Mouse (Mus musculus): ENCODE measurements around the gene Dennd1a. TPM values are rescaled to one million over a fixed set of nuclear protein-coding genes. Genes with fewer than 3 reads are reported as not detected.

The Dennd1a gene
- polyA plus RNA-seq, 1 experiment: 14.3 TPM

- Histone ChIP-seq H3K4me1 (ENCODE audit: control insufficient read depth, insufficient read depth, insufficient read length, low read length) (no peaks in the 10 kb centered on the region), H3K27ac (replicated peaks; ENCODE audit: low read depth, low read length) (0 out of 2 replicates have a peak overlapping the region, but pooled peaks have one; percentile 11), H3K4me3 (ENCODE audit: insufficient read depth, low read depth, low read length) (peak overlapping the region; percentile 88)
Observed at GRCm38 (mm10) chr2:38285781-38286432, 1.3 kb downstream of the Dennd1a start.

- Histone ChIP-seq H3K27ac (replicated peaks; ENCODE audit: low read depth, low read length) (no peak overlapping the region), H3K4me1 (ENCODE audit: control insufficient read depth, insufficient read depth, insufficient read length, low read length) (peaks cover 2% of the 10 kb centered on the region; the same call in 1 of the 2 replicates), H3K4me3 (ENCODE audit: insufficient read depth, low read depth, low read length) (no peak overlapping the region)
Observed at GRCm38 (mm10) chr2:38283961-38284360, 3.2 kb downstream of the Dennd1a start.

DNA sequence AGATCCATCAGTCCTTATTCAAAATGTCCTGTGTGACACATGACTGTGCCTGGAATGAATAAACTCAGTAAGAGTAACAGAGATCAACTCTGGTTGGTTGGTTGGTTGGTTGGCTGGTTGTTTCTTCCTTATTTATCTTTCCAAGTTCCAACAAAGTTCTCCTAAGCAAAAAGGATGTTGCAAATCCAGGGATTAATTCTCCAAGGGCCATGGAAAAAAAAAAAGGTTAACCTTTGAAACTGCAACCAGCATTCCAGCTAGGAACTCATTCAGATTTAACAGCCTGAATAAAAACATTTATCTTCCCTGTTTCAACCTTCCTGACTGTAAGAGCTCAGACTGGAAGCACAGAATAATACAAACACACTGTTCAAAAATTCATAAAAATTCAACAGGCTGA, 6.8 kb downstream of the Dennd1a start:
- no peak overlapping the region for H3K27ac ChIP-seq (replicated peaks; ENCODE audit: low read depth, low read length)
- no peak overlapping the region for H3K4me3 ChIP-seq (ENCODE audit: insufficient read depth, low read depth, low read length)
- peaks cover 2% of the 10 kb centered on the region; the same call in 1 of the 2 replicates for H3K4me1 ChIP-seq (ENCODE audit: control insufficient read depth, insufficient read depth, insufficient read length, low read length)

DNA sequence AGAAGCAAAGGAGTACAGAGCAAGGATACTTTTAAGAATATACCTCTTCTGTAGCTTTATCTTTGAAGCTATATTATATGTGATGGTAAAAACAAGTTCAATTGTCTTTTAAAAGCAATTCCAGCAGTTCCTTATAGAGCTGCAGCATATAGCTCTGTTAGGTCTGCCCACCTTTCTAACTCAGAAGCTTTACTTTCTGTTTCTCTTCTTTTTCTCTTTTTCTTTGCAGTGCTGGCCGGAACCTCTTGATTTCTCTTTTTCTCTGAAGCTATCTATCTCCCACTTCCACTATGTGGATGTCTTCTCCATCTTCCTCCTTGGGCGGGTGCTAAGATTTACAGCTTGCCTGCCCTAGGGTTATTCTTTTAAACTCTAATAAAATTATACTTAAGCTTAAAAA, 12.2 kb downstream of the Dennd1a start:
- Histone ChIP-seq H3K4me1 (ENCODE audit: control insufficient read depth, insufficient read depth, insufficient read length, low read length) (no peaks in the 10 kb centered on the region), H3K4me3 (ENCODE audit: insufficient read depth, low read depth, low read length) (no peak overlapping the region), H3K27ac (replicated peaks; ENCODE audit: low read depth, low read length) (no peak overlapping the region)

DNA sequence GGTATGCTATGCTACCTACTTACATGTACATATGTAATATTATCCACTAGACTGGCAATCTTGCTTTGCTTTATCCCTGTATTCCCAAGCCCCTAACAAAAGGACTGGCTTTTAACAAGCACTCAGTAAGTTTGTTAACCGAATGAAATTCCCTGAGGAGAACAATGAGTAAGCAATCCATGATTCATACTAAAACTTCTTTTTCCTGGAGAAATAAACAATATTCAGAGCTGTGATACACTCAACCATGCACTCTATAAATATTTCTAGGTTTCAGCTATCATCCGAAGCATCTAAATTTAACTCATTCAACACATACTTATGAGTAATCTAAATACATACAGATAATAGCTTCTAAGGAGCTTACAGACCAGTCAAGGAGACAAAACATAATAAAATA, 23.5 kb downstream of the Dennd1a start:
- H3K4me1 ChIP-seq (ENCODE audit: control insufficient read depth, insufficient read depth, insufficient read length, low read length): 0 out of 2 replicates have a peak, but pooled peaks cover 2% of the 10 kb centered on the region
- no peak overlapping the region for H3K4me3 ChIP-seq (ENCODE audit: insufficient read depth, low read depth, low read length)

DNA sequence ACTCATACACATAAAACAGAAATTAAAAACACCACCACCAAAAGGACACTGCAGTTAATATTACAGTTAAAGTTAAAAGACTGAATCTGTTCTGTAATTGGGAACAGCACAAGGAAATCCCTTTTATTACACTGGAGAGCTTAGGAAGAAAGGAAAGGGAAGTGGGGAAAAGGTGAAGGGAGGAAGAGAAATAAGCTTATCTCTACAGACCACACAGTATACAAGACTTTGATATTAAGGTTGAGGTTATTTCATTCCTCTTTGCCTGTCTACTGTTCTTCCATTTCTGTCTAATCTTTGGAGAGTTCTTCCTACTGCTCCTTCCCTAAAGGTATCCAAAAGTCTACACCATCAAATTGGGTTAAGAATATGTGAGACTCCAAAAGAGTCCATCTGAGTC, 28.1 kb downstream of the Dennd1a start:
- H3K4me1 ChIP-seq (ENCODE audit: control insufficient read depth, insufficient read depth, insufficient read length, low read length): 0 out of 2 replicates have a peak, but pooled peaks cover 2% of the 10 kb centered on the region
- H3K4me3 ChIP-seq (ENCODE audit: insufficient read depth, low read depth, low read length): no peak overlapping the region
- H3K27ac ChIP-seq (replicated peaks; ENCODE audit: low read depth, low read length): no peak overlapping the region

More for the DNA sequence above, 23.5 kb downstream of the Dennd1a start:
- no peak overlapping the region for H3K27ac ChIP-seq (replicated peaks; ENCODE audit: low read depth, low read length)

- Histone ChIP-seq H3K27ac (replicated peaks; ENCODE audit: low read depth, low read length) (no peak overlapping the region), H3K4me3 (ENCODE audit: insufficient read depth, low read depth, low read length) (no peak overlapping the region), H3K4me1 (ENCODE audit: control insufficient read depth, insufficient read depth, insufficient read length, low read length) (no peaks in the 10 kb centered on the region)
Observed at GRCm38 (mm10) chr2:38237616-38238015, 49.6 kb downstream of the Dennd1a start.

GRCm38 (mm10) chr2:38235593-38235992, 51.6 kb downstream of the Dennd1a start:
- H3K4me1 ChIP-seq (ENCODE audit: control insufficient read depth, insufficient read depth, insufficient read length, low read length): no peaks in the 10 kb centered on the region
- H3K27ac ChIP-seq (replicated peaks; ENCODE audit: low read depth, low read length): no peak overlapping the region
- H3K4me3 ChIP-seq (ENCODE audit: insufficient read depth, low read depth, low read length): no peak overlapping the region

GRCm38 (mm10) chr2:38229882-38230281, 57.3 kb downstream of the Dennd1a start:
- Histone ChIP-seq H3K4me3 (ENCODE audit: insufficient read depth, low read depth, low read length) (no peak overlapping the region), H3K27ac (replicated peaks; ENCODE audit: low read depth, low read length) (no peak overlapping the region)

GRCm38 (mm10) chr2:38223759-38224158, 63.4 kb downstream of the Dennd1a start:
- no peak overlapping the region for H3K4me3 ChIP-seq (ENCODE audit: insufficient read depth, low read depth, low read length)
- H3K4me1 ChIP-seq (ENCODE audit: control insufficient read depth, insufficient read depth, insufficient read length, low read length): 0 out of 2 replicates have a peak, but pooled peaks cover 3% of the 10 kb centered on the region
- no peak overlapping the region for H3K27ac ChIP-seq (replicated peaks; ENCODE audit: low read depth, low read length)

More at GRCm38 (mm10) chr2:38229882-38230281, 57.3 kb downstream of the Dennd1a start:
- H3K4me1 ChIP-seq (ENCODE audit: control insufficient read depth, insufficient read depth, insufficient read length, low read length): no peaks in the 10 kb centered on the region

- Histone ChIP-seq H3K27ac (replicated peaks; ENCODE audit: low read depth, low read length) (peak overlapping the region; percentile 28; the same call in 1 of the 2 replicates), H3K4me1 (ENCODE audit: control insufficient read depth, insufficient read depth, insufficient read length, low read length) (0 out of 2 replicates have a peak, but pooled peaks cover 3% of the 10 kb centered on the region), H3K4me3 (ENCODE audit: insufficient read depth, low read depth, low read length) (no peak overlapping the region)
Observed at GRCm38 (mm10) chr2:38221461-38221860, 65.7 kb downstream of the Dennd1a start.

DNA sequence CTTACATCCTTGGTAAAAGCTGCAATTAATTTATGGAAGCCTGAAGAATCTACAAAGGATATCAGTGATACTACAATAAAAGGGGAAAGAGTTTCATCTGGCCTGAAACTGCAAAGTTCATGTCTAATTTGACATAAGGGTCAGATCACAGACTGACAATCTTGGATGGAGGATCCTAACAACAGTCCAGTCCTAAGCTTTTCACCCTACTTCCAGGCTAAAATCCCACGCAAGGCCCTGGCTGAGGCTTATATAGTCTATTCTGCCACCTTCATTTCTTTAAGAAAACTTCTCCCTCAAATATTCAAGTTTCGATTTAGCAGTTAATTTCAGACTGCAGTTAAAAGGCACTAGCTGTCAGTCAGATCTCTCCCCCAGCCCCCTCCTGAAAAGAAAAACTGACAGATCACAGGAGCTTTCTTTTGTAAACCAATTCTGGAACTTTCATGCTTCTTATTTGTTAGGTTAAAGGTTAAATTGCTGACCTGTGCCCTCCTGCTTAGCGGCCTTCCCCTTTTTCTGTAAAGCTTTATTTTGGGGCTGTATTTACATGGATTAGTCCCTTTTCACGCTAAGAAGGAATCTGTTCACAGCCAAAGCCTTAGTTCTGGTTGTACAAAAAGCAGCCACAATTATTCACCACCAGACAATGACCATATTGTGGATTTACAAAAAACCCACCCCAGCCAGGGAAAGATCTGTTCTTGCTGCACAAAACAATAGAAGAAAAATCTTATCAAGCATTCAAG, 66.3 kb downstream of the Dennd1a start:
- Histone ChIP-seq H3K4me1 (ENCODE audit: control insufficient read depth, insufficient read depth, insufficient read length, low read length) (0 out of 2 replicates have a peak, but pooled peaks cover 3% of the 10 kb centered on the region), H3K4me3 (ENCODE audit: insufficient read depth, low read depth, low read length) (no peak overlapping the region), H3K27ac (replicated peaks; ENCODE audit: low read depth, low read length) (peak overlapping the region; percentile 28)

- 0 out of 2 replicates have a peak, but pooled peaks cover 3% of the 10 kb centered on the region for H3K4me1 ChIP-seq (ENCODE audit: control insufficient read depth, insufficient read depth, insufficient read length, low read length)
- no peak overlapping the region for H3K27ac ChIP-seq (replicated peaks; ENCODE audit: low read depth, low read length)
- no peak overlapping the region for H3K4me3 ChIP-seq (ENCODE audit: insufficient read depth, low read depth, low read length)
Observed at GRCm38 (mm10) chr2:38219666-38220065, 67.5 kb downstream of the Dennd1a start.

DNA sequence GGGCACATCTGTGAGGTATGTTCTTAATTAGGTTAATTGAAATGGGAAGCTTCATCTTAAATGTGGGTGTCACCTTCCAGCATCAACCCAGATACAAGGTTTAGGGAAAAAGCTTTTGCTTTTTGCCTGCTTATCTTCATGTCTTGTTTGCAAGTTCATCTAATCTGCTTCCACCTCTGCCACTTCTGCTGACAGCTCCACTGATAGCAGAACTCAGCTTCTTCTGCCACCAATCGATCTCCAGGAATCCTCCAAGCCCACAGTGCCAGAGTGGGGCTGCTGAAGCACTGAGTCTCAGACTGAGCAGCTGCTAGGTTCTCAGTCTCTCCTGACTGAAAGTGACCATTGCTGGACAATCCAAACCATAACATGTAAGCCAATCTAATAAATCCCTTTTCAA, 74.1 kb downstream of the Dennd1a start:
- Histone ChIP-seq H3K4me3 (ENCODE audit: insufficient read depth, low read depth, low read length) (no peak overlapping the region), H3K4me1 (ENCODE audit: control insufficient read depth, insufficient read depth, insufficient read length, low read length) (no peaks in the 10 kb centered on the region), H3K27ac (replicated peaks; ENCODE audit: low read depth, low read length) (no peak overlapping the region)

DNA sequence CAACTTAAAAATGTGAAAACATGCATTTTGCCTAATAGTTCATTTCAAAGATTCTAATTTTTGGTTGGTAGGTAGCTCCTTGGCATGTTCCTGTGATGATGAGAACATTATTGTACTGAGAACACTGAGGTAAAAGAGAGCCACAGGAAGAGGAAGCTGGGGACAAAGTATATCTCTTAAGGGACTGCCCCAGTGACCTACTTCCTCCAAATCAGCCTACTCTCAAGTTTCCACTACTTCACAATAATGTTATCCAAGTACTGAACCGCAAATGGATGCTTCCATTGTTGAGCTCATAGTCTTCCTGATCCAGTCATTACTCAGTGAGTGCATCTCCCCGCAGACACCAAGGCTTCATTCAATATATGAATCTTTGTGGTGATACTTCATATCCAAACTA, 75.8 kb downstream of the Dennd1a start:
- Histone ChIP-seq H3K4me3 (ENCODE audit: insufficient read depth, low read depth, low read length) (no peak overlapping the region), H3K4me1 (ENCODE audit: control insufficient read depth, insufficient read depth, insufficient read length, low read length) (no peaks in the 10 kb centered on the region), H3K27ac (replicated peaks; ENCODE audit: low read depth, low read length) (no peak overlapping the region)

Data from brown adipose tissue, adult 24 weeks (tissue).